Mouse (Mus musculus): ENCODE results near the gene Glp2r.

Gene Glp2r

DNA sequence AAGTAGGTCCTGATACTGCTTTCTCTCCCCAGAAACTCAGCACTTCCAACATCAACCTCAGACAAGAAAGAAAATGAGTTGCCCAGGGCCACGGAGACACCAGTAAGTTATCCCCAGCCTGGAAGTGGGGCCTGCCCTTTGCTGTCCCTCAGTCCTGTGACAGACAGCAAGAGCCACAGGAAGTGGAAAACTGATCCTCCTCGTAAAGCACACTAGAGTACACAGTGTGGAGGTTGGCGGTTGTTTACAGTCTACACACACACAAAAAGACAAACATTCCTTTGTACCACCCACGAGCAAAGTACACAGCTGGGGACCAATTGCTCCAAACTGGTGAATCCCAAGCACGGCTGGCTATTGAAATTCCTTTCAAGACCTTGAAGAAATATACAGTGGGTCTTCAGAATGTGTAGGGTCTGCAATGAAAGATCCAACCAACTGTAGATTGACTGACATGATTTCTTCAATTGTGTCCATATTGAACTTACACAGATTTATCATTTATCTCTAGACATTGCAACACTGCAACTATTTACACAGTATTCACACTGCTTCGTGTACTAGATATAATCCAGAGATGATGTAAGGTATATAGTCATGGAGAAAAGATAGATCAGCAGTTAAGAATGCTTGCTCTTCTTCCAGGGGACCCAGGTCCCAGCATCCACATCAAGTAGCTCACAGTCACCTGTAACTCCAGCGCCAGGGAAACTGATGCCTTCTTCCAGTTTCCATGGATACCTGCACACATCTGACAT, 48.4 kb downstream of the Glp2r start:
- WGBS, result 63% methylated on average over 7 of the region's 7 CpGs

DNA sequence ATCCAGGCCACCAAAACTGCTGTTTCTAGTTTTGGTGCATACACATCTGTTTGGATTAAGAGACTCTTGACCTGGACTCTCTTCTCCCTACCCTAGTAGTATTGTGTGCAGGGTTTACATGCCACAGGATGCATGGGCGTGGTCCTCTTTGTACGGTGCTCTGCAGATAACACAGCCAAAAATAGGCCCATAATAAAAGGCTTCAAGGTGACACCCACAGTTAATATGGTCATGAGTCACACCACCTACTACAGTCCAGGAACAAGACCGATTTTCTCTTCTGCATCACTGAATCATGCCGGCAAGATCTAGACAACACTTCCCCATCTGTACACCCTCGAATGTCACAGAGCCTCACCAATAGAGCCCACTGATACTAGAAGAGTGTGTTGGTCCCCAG, 49.5 kb downstream of the Glp2r start:
- WGBS, result 57% methylated on average over 5 of the region's 5 CpGs

DNA sequence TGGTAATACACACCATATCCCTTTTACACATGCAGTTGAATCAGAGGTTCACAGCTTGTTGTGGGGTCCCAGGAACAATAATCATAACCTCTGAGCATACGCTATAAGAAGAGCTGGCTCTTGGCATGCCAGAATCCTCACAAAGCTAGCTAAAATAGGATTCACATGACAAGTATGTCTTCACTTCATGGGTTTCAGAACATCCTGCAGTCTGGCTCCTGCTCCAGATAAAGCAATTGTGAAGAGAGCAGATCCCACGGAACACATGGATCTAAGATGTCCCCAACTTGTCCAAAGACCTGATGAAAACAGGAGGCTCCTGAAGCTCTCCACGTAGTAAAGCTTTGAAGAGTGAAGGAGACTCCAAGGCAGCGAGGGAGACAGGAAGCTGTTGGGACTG, 55.6 kb downstream of the Glp2r start:
- 55% methylated on average over 4 of the region's 4 CpGs for WGBS

DNA sequence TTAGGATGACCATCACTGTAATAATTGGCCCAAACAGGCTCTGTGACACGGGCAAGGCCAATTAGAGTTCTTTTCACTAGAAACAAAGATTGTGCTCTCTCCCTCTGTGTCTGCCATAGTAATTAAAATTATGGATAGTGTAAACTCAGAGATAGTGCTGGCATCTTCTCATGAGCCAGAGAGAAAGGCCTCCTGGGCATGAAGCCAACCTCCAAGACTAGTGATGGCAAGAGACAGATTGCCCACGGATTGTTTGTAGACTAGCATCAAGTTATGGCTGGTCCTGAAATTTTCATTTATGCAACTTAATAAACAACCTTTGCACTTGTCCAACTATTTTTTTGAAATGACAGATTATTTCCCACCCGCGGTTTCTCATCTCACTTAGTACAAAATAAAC, 58.0 kb downstream of the Glp2r start:
- WGBS, result 58% methylated on average over 4 of the region's 4 CpGs

DNA sequence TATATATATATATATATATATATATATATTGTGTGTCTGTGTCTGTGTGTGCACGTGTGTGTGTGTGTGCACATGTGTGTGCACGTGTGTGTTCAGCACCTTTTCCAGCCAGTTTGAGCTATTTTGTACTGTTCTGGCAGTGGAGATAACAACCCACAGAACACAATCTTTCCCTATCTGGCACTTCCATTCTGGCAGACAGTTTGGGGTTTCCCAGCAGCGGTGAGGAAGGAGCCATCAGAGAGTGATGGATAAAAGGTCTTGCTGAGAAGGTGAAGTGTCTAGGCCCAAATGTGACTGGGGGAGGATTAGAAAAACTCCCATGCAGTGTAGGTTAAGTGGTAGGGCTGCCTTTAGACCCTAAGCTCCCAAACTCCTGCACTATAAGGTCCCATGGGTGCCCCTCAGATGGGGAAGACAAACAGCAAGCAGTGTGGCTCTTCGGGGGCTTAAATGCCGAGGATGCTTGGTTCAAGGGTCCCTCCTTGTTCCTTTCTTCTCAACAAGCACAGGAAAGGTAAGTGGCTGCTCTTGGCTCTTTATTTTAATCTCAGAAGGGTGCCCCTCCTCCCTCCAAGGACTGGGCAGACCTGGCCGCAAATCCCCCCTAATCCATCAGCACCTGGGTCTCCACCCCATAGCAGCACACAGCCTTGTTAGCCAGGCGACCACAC, 76.1 kb downstream of the Glp2r start, which contains the start of gene Rcvrn:
Rcvrn (plus strand) TSS at position 624 of the 674 bp plus-strand sequence.
- 56% methylated on average over 7 of the region's 7 CpGs for WGBS

DNA sequence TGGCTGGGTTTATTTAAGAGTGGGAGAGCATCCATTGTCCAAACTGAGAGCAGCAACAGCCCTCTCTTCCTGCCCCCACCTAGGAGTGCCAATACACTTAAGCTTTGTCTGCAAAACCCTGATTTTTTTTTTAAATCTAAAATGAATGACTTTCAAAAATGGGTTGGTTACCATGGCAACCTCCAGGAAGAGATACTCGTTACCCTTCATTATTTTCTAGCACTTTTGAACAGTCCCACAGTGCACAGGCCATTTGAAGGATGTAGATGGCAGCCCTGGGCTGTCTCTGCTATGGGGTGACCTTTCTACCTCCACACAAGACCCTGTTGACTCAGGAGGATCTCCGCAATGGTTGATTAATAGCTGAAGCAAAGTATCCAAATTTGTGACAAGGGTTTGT, 84.8 kb downstream of the Glp2r start:
- 44% methylated on average over 2 of the region's 2 CpGs for WGBS

DNA sequence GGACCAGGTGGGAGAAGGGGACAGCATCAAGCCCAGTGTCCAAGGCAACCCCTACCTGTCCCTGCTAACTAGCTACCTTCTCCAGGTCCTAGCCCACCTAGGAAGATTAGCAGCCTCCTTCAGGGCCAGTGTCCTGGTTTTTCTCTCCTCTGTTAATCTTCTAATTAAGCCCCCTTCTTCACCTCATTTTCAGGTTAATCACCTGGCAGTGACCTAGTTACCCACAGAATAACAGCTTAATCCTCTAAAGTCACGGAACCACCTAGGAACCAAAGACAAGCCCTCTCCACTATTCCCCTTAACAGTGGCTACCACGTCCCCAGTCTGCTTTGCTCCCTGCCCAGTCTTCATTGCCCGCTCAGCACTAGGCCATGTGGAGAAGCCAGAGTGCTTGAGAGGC, 89.1 kb downstream of the Glp2r start:
- WGBS, result 76% methylated on average over 3 of the region's 3 CpGs

DNA sequence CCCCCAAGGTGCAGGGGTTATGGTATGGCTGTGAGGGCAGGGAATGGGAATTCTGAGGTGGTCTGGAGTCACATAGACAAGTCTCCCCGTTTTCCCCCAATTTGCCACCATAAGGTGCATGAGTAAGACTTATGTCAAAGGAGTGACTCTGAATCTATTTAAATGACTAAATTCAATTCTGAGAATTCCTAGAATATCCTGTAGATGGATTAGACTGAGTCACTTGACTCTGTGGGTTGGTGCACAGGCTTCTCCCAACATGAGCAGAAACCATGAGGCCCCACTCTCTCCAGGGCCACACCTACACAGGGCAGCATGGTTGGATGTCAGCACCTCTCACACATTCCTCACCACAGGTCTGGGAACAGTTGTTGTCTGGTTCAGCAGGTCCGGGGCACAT, 91.0 kb downstream of the Glp2r start:
- 56% methylated on average over 2 of the region's 2 CpGs for WGBS

DNA sequence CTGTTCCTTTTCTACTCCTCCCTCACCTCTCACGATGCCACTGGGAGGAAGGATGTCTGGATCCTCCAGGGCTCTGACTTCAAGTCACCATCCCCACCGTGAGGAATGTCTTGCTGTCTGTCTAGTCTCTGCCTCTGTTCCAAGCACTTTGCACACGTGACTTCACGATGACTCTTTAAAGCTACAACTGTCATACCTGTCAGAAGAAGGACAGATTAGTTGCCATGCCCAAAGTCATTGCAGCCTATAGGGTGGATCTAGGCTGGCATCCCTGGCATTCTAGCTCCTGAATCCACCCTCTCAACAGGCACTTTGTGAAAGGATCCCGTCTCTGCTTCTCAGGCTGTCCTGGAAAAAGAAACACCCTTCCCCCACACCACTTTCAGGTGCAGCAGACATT, 91.7 kb downstream of the Glp2r start:
- 36% methylated on average over 5 of the region's 5 CpGs for WGBS

DNA sequence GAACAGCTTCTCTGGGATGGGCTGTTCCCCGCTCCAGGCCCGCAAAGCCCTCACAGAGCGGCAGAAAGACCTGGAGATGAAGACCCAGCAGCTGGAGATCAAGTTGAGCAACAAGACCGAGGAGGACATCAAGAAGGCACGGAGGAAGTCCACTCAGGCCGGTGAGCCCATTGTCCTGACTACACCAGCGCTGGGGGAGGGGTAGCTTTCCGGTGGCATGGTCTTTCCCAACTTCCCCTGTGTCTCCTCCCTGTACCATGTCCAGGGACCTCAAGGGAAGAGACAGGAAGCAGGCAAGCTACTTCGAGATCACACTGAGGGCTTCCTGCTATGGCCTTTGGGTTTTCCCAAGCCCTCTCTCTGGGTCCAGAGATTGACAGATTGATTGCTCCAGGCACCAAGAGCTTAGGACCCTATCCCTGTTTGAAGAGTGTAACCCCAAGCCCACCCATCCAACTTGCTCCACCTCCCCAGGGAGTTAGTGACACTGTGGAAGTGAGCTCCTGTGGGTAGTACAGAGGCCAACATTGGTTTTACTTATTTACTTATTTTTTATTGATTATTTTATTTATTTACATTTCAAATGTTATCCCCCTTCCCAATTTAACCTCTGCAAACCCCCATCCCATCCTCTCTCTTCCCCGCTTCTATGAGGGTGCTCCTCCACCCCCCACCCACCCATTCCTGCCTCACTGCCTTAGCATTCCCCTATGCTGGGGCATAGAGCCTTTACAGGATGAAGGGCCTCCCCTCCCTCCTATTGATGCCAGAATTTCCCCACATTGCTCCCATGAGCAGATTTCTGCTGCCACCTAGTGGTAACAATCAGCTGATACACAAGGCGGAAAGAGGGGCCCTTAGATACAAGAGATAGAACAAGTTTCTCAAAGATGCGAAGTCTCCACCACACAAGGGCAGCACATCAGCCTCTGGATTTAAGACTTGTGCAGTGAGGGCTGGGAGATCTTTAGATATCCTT, 95.1 kb downstream of the Glp2r start:
- WGBS, result 49% methylated on average over 12 of the region's 12 CpGs

DNA sequence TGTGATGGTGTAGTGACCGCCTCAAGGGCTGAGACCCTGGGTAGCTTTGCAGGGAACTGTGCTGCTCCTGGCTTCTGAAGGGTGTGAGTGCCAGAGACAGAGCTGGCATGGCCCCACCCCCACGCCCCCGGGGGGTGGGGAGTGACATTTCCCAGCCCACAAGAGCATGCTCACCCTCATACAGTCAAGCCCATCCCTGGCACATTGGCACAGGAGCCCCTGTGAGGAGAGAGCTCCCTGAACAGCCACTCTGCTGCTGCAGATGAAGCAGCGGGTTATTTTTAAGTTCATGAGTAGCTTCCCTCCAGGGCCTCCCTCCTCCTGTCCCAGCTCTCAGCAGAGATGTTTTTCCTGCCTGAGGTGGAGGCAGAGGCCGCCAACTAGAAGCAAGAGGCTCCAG, 98.8 kb downstream of the Glp2r start:
- 54% methylated on average over 5 of the region's 5 CpGs for WGBS

DNA sequence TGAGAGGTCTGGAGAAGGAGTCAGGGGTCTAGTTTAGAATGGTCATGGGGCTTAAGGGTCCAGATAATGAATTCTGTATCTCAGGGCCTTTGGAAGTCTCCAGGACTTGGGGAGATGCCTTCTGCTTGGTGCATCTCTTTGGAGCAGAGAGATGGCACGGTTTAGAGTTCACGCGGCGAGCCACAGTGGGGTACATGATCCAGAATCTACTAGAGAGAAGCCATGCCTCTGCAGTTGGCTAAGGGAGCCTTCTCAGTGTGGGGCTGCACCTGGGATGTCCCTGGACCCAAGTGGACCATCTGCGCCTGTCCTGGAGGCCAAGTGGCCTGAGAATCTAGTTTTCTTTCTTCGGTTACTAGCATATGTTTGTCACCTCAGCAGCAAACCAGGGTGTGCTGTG, 100.9 kb downstream of the Glp2r start:
- 90% methylated on average over 6 of the region's 6 CpGs for WGBS

DNA sequence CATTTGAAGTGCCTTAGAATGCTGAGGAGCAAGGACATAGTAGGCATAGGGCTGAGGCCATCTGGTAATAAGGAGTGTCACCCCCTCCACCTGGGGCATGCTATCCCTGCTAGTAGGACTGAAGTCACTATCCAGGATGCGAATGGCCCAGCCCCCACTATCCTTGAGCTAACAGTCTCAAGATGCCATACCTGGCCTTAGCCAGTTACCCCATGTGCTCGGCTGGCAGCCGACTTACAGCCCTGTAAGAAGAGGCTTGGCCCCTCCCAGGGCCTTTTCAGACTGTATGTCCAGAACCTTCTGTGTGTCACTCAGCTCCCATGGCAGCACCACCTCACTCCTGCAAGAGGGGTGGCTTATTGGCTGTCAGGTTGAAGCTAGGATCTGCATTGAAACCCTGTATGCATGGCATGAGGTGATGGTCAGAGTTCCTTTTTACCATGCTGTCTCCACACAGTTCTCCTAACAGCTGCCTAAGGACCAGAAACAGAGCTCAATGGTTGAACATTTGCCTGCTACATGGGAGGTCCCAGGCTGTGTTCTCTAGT, 102.4 kb downstream of the Glp2r start:
- WGBS, result 79% methylated on average over 3 of the region's 3 CpGs

DNA sequence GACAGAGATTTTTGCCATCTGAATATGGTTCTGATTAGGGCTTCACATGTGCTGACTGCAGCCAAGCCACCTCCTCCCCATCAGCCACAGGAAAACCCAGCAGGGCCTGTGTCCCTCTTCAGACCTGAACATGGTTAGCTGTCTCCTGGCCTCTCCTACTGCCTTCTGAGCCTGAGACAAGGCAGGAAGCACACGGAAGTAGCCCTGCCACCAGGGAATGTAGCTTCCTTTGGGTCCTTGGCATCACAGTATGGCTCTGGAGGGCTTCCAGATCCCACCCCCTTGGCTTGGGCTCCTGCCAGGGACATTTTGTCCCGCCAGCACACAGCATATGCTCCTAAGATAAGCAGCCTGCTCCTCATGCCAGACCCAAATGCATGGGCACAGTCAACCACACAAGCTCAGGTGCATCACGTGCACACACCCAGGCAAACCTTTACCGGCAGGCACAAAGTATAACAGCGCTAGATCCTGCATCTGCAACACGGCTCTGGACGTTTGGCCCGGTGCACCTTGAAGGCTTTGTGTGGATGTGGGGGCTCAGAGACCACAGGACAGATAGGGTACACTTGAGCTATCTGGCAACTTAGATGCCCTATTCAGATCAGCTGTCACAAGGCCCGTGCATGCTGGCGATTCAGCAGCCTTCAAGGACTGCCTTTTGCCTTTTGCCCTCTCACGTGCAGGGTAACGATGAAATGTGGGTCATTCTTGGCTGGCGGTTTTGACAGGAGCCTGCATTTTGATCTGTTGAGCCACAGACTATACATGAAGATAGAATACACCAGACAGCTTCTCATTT, 103.2 kb downstream of the Glp2r start:
- WGBS, result 39% methylated on average over 13 of the region's 13 CpGs

DNA sequence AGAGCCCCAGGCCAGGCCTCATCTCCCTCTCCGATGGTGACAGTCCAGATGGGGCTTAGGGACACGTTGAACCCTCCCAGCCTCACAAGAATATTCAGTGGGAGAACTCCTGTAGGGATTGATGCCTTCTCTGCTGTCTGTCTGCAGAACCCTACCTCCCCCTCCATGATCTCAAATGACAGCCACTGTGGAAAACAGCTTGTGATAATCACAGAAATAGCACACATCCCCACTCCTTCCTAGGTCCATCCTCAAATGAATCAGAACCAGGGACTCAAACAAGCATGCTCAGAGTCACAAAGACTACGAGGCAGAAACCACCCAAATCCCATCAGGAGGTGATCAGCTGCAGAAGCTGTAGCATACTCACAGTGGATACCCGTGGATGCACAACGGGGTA, 104.8 kb downstream of the Glp2r start:
- 59% methylated on average over 5 of the region's 5 CpGs for WGBS

DNA sequence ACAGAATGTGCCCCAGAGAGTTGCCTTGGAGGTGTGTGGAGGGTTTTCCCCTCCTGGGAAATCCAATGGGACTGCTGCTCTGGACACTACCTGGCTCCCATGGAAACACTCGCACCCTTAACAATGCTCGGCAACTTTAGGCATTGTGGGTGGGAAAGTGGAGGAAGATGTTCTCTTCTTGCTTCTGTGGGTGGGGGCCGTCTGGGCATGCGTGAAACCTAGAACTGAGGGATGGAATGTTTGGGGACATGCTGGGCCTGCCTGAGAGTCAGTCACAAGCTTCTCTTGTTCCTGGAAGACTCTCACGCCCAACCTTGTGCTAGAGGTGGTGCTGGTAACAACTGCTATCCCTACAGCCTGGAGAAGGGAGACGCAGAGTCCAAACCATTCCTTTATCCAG, 106.0 kb downstream of the Glp2r start:
- WGBS, result 52% methylated on average over 6 of the region's 6 CpGs

DNA sequence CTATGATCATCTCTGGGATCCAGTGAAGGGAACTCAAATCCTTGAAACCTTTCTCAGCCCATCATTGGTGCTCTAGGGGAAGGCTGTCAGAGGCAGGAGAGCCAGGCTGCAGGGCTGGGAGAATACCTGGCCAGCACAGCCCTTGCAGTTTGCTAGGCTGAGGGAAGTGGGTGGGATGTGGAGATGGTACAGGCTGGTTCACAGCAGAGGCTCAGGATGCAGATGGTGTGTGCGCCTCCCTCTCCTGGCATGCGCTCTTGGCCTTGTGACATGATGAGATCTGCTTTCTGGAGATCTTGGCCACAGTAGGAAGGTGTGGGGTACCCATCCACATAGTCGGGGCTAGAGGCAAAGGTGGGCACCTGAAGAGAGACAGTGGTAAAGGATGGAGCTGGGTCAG, 106.7 kb downstream of the Glp2r start:
- 53% methylated on average over 3 of the region's 3 CpGs for WGBS

DNA sequence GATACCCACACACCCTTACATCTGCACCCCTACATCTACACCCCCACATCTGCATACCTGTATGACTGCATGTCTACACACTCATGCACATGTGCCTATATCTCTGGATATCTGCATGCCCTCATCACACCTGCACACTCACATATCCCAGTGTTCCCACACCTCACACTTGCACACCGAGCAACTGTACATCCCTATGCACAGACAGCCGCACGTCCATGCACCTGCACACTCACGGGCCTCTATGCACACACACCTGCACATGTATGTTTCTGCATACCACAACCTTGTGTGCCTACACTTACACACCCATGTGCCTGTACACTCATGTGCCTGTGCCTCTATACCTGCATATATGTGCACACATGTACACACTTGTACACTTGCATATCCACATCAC, 107.5 kb downstream of the Glp2r start:
- whole genome bisulfite sequencing, result 85% methylated on average over 4 of the region's 4 CpGs

DNA sequence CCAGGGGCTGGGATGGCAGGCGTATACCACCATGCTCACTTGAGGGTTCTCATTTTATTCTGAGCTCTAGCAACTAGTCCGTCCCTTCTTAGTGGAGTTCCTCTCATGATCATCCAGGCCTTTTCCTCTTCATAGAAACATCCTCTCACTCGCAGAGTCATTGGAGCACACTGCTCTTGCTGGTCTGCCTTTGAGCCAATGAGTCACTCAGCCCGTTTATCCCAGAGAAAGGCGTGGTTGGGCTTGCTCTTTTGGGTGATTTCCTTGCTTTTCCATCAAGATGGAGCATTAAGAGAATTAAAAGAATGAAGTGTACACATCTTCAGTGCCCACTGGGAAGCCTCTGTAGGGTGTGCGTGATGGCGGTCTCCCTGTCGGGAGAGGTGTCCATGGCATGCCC, 109.5 kb downstream of the Glp2r start:
- WGBS, result 65% methylated on average over 8 of the region's 8 CpGs

DNA sequence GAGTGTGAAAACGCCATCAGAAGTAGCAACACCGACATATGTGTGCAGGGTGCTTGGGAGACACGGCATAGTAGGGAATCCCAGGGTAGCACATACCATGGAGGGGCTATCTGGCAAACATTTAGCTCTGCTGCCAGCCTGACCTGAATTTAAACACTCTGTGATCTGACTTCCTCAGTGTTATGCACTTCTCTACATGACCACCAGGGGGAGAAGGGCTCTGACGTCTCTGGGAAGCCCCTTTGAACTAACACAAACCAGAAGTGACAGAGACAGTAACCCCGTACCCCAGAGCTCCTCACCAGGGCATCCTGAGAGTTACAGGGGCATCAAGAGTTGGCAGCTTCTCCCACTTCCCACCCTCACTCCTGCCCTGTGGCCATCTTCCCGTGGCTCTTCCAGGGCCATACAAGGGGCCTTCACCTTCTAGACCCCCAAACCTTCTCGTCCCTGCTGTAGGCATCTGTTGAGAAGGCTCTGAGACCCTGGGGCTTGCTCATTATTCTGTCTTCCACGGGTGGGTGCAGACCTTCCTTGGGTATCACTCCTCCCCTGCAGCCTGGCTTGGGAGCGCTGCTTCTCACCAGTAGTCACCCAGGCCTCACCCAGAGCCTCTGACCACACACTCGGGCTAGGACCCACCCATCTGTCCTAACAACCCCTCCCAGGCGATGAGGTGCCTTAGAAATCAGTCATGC, 113.1 kb downstream of the Glp2r start:
- WGBS, result 41% methylated on average over 11 of the region's 11 CpGs

DNA sequence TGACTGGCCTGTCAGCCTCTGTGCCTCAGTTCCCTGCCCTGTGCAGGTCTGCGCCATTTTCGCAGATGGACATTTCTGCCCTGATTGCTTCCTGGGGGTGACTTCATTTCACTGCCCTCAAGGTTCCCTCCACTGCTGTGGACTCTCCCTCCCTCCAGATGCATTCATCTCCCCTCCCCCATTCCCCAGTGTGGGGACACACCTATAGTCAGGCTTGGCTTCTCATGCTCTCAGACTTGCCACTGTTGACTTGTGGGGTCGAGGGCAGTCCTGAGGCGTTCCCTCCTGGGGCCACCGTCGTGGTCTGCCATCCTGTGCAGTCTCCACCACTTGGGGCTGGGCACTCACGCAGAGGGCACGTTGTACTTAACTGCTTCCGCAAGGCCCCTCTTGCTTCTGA, 114.1 kb downstream of the Glp2r start:
- 82% methylated on average over 9 of the region's 9 CpGs for WGBS

All from cerebral cortex, adult 2 months (tissue).